Mouse (Mus musculus) kidney, postnatal 25 days (tissue): ENCODE measurements around the gene Lamp2.
"Not testable (repeated sequence)": the region's sequence is repeated elsewhere in the genome, so short reads cannot be mapped to it uniquely, and the experiment has no call there.

Experiments used
- DNase-seq, 2 experiments: peaks; one replicate each; pipeline ENCODE4 v3.0.0; 2021; ENCODE audit warnings: mixed read lengths in 2 of 2

Gene Lamp2

GRCm38 (mm10) chrX:38426043-38426442 lies 30.2 kb downstream of the Lamp2 start:
- no peak for DNase-seq

- DNase-seq = no peak
Observed at GRCm38 (mm10) chrX:38423096-38423495, 33.2 kb downstream of the Lamp2 start.

GRCm38 (mm10) chrX:38422396-38422795 lies 33.9 kb downstream of the Lamp2 start:
- DNase-seq = no peak

GRCm38 (mm10) chrX:38403879-38404278 lies 52.4 kb downstream of the Lamp2 start:
- no peak for DNase-seq

- DNase-seq = no peak
Observed at GRCm38 (mm10) chrX:38402981-38403380, 53.3 kb downstream of the Lamp2 start.

- DNase-seq = peak; percentile 51 to 53
Observed at GRCm38 (mm10) chrX:38402004-38402403, 54.2 kb downstream of the Lamp2 start.

- peak in 1 of 2 experiments; percentile 4 for DNase-seq
Observed at GRCm38 (mm10) chrX:38400616-38401015, 55.6 kb downstream of the Lamp2 start.

GRCm38 (mm10) chrX:38399671-38400070 lies 56.6 kb downstream of the Lamp2 start:
- DNase-seq = no peak

GRCm38 (mm10) chrX:38373169-38373568 lies 83.1 kb downstream of the Lamp2 start:
- not testable (repeated sequence) for DNase-seq

GRCm38 (mm10) chrX:38364621-38365020 lies 91.6 kb downstream of the Lamp2 start:
- DNase-seq = not testable (repeated sequence)

GRCm38 (mm10) chrX:38362016-38362415 lies 94.2 kb downstream of the Lamp2 start:
- DNase-seq = peak; percentile 27 to 69
